23 mouse cellular contexts compared by ENCODE assay signal in the genomic region with DNA sequence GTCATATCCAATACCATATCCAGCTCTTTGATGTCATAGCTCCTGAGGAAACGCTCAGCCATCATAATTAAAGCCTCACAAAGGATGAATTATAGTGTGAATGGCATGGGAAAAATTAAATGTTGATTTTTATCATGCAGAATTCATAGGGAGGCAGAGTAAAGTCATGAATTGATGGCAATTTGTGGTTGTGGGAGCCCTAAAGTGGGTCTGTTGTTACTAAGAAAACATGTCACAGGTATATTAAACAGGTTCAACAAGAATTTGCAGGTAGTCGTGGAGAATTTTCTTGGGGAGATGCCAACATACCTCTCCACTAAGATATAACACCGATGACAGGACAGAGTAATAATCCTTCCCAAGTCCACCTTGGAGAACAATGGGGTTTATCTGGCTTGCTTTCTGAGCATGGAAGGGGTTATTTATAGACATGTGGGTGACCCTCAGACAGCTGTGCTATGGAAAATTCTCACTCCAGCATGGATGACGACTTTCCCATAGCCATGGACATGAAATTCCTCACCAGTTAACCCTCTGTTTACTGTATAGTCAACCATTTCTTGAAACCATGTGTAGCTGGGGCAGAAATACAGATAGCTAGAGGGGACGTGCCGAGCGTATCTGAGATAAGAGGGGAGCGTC.
A peak's percentile ranks its signal among the peaks of the same experiment; 100 is the strongest.
DNase-seq lines count a peak whose midpoint lies in the region; ATAC-seq and TF ChIP-seq lines count a peak whose summit lies in the region.
"Had no signal": no experiment of that assay in that cellular context is flagged by ENCODE, and none has a peak within 500 bp of the region (broad histone marks: within the 10 kb centered on the region; RNA-seq: fewer than 3 reads in every experiment).

No protein-coding gene starts in this region.

- 66% methylated on average over 8 of the region's 8 CpGs for WGBS in embryonic facial prominence, embryonic 13.5 days
- WGBS in embryonic facial prominence, embryonic 10.5 days = 89% methylated on average over 8 of the region's 8 CpGs
- 32% methylated on average over 8 of the region's 8 CpGs for WGBS in heart, embryonic 13.5 days
- WGBS in heart, postnatal 0 days = 29% methylated on average over 8 of the region's 8 CpGs
- WGBS in lung, embryonic 14.5 days = 67% methylated on average over 8 of the region's 8 CpGs

- no peak for TF ChIP-seq CTCF in heart, postnatal 0 days (IDR thresholded peaks at IDR 0.05; ENCODE audit: low read depth)
- TF ChIP-seq CTCF in lung, embryonic 14.5 days (IDR thresholded peaks at IDR 0.05; ENCODE audit: low read depth) = no peak

- H3K4me1 ChIP-seq in embryonic facial prominence, embryonic 13.5 days = no peaks in the 10 kb centered on the region
- H3K4me1 ChIP-seq in embryonic facial prominence, embryonic 10.5 days = no peaks in the 10 kb centered on the region
- H3K4me1 ChIP-seq in heart, embryonic 13.5 days = peaks cover 14% of the 10 kb centered on the region
- peaks cover 13% of the 10 kb centered on the region for H3K4me1 ChIP-seq in heart, postnatal 0 days (ENCODE audit: control insufficient read depth, insufficient read depth)
- H3K4me1 ChIP-seq in lung, embryonic 14.5 days (ENCODE audit: insufficient read depth) = no peaks in the 10 kb centered on the region
- H3K4me1 ChIP-seq: embryonic facial prominence, embryonic 12.5 days; forebrain, embryonic 13.5 days had no signal

- no peak overlapping the region for H3K9ac ChIP-seq in embryonic facial prominence, embryonic 13.5 days
- no peak overlapping the region for H3K9ac ChIP-seq in heart, embryonic 13.5 days
- H3K9ac ChIP-seq in heart, postnatal 0 days (replicated peaks; ENCODE audit: low read depth, low read length) = no peak overlapping the region
- H3K9ac ChIP-seq in lung, embryonic 14.5 days = no peak overlapping the region
- H3K9ac ChIP-seq: embryonic facial prominence, embryonic 12.5 days; forebrain, embryonic 13.5 days; forebrain, postnatal 0 days had no signal

- DNase-seq in embryonic facial prominence, embryonic 10.5 days (ENCODE audit: low spot score) = no peak
- no peak for DNase-seq in heart, adult 18-20 months
- DNase-seq in heart, postnatal 0 days (ENCODE audit: low spot score) = peak; percentile 77
- no peak for DNase-seq in heart, adult 8-10 months (ENCODE audit: low spot score)
- DNase-seq in lung, embryonic 14.5 days = peak; percentile 35
- no peak for DNase-seq in lung, postnatal 25 days (ENCODE audit: low spot score)
- DNase-seq: adrenal gland, postnatal 10 days; B cell, adult 2 months; cerebellum, adult 11 months; cerebellum, adult 8-10 months; cerebellum, postnatal 14 days; embryo, embryonic 11 days; forebrain, postnatal 0 days; gastrocnemius, postnatal 14 days; kidney, adult 11 months; kidney, adult 9 months had no signal

- no peaks in the 10 kb centered on the region for H3K27me3 ChIP-seq in embryonic facial prominence, embryonic 13.5 days
- H3K27me3 ChIP-seq in embryonic facial prominence, embryonic 10.5 days (replicated peaks; ENCODE audit: low read depth, poor library complexity, severe bottlenecking) = no peaks in the 10 kb centered on the region
- H3K27me3 ChIP-seq in heart, embryonic 13.5 days (replicated peaks) = no peaks in the 10 kb centered on the region
- no peaks in the 10 kb centered on the region for H3K27me3 ChIP-seq in heart, postnatal 0 days (ENCODE audit: control insufficient read depth, insufficient read depth, low read length)
- no peaks in the 10 kb centered on the region for H3K27me3 ChIP-seq in lung, embryonic 14.5 days (ENCODE audit: insufficient read depth, low read length)
- H3K27me3 ChIP-seq: embryonic facial prominence, embryonic 12.5 days; forebrain, embryonic 13.5 days had no signal

- no peak overlapping the region for H3K4me2 ChIP-seq in embryonic facial prominence, embryonic 13.5 days
- H3K4me2 ChIP-seq in heart, embryonic 13.5 days = no peak overlapping the region
- no peak overlapping the region for H3K4me2 ChIP-seq in heart, postnatal 0 days (ENCODE audit: low read depth, low read length)
- H3K4me2 ChIP-seq in lung, embryonic 14.5 days = no peak overlapping the region
- H3K4me2 ChIP-seq: embryonic facial prominence, embryonic 12.5 days; forebrain, embryonic 13.5 days had no signal

- no peak for TF ChIP-seq EP300 in heart, postnatal 0 days (IDR thresholded peaks at IDR 0.05; ENCODE audit: low read depth)

- H3K36me3 ChIP-seq in embryonic facial prominence, embryonic 13.5 days = no peaks in the 10 kb centered on the region
- no peaks in the 10 kb centered on the region for H3K36me3 ChIP-seq in embryonic facial prominence, embryonic 10.5 days (replicated peaks)
- no peaks in the 10 kb centered on the region for H3K36me3 ChIP-seq in heart, embryonic 13.5 days
- H3K36me3 ChIP-seq in heart, postnatal 0 days (replicated peaks; ENCODE audit: control insufficient read depth, insufficient read depth, low read length) = no peaks in the 10 kb centered on the region
- H3K36me3 ChIP-seq in lung, embryonic 14.5 days (ENCODE audit: insufficient read depth) = no peaks in the 10 kb centered on the region
- H3K36me3 ChIP-seq: embryonic facial prominence, embryonic 12.5 days; G1E had no signal

- H3K9me3 ChIP-seq in embryonic facial prominence, embryonic 13.5 days = no peaks in the 10 kb centered on the region
- no peaks in the 10 kb centered on the region for H3K9me3 ChIP-seq in embryonic facial prominence, embryonic 10.5 days
- H3K9me3 ChIP-seq in heart, embryonic 13.5 days = no peaks in the 10 kb centered on the region
- no peaks in the 10 kb centered on the region for H3K9me3 ChIP-seq in heart, postnatal 0 days (replicated peaks; ENCODE audit: control insufficient read depth, low read length)
- no peaks in the 10 kb centered on the region for H3K9me3 ChIP-seq in lung, embryonic 14.5 days (ENCODE audit: low read depth, low read length)
- H3K9me3 ChIP-seq: embryonic facial prominence, embryonic 12.5 days; forebrain, embryonic 13.5 days had no signal

- ATAC-seq in embryonic facial prominence, embryonic 13.5 days (ENCODE audit: insufficient number of reproducible peaks, insufficient read depth, low FRiP score, low TSS enrichment, low read depth) = peak; percentile 26; the same call in 1 of the 2 replicates
- ATAC-seq in heart, embryonic 13.5 days (ENCODE audit: extremely low read depth, insufficient number of reproducible peaks, low FRiP score, low TSS enrichment) = no peak; the same call in 1 of the 2 replicates
- ATAC-seq in heart, postnatal 0 days (ENCODE audit: insufficient read depth, low read depth) = peak; percentile 92
- ATAC-seq in lung, embryonic 14.5 days (ENCODE audit: insufficient read depth) = no peak
- ATAC-seq: CD4-positive, CD25-positive, alpha-beta regulatory T cell, adult 4 months; forebrain, embryonic 13.5 days; forebrain, postnatal 0 days; hindbrain, embryonic 16.5 days had no signal

- H3K4me3 ChIP-seq in embryonic facial prominence, embryonic 13.5 days = no peak overlapping the region
- H3K4me3 ChIP-seq in embryonic facial prominence, embryonic 10.5 days = no peak overlapping the region
- H3K4me3 ChIP-seq in heart, embryonic 13.5 days = no peak overlapping the region
- H3K4me3 ChIP-seq in heart, postnatal 0 days (ENCODE audit: low read depth, low read length) = no peak overlapping the region
- no peak overlapping the region for H3K4me3 ChIP-seq in lung, embryonic 14.5 days (ENCODE audit: low read depth, low read length)
- H3K4me3 ChIP-seq: embryonic facial prominence, embryonic 12.5 days; forebrain, embryonic 13.5 days had no signal

- no peak overlapping the region for H3K27ac ChIP-seq in embryonic facial prominence, embryonic 13.5 days
- H3K27ac ChIP-seq in embryonic facial prominence, embryonic 10.5 days (replicated peaks) = no peak overlapping the region
- H3K27ac ChIP-seq in heart, embryonic 13.5 days (replicated peaks) = peak overlapping the region; percentile 83
- H3K27ac ChIP-seq in heart, postnatal 0 days (ENCODE audit: low read depth) = peak overlapping the region; percentile 62
- H3K27ac ChIP-seq in lung, embryonic 14.5 days (ENCODE audit: low read depth) = no peak overlapping the region
- H3K27ac ChIP-seq: embryonic facial prominence, embryonic 12.5 days; forebrain, embryonic 13.5 days had no signal

Comparison
In these comparisons a context has a peak if more than half of its experiments do, and no peak if none do; other contexts are left out.
1. ATAC-seq: peak in embryonic facial prominence, embryonic 13.5 days (single experiment) and heart, postnatal 0 days (single experiment); none in heart, embryonic 13.5 days (single experiment) and lung, embryonic 14.5 days (single experiment).
2. DNase-seq: peak in heart, postnatal 0 days (single experiment) and lung, embryonic 14.5 days (single experiment); none in embryonic facial prominence, embryonic 10.5 days (single experiment), heart, adult 18-20 months (0 of 2), heart, adult 8-10 months (single experiment) and lung, postnatal 25 days (single experiment).
3. H3K27ac ChIP-seq: peak in heart, embryonic 13.5 days (single experiment) and heart, postnatal 0 days (single experiment); none in embryonic facial prominence, embryonic 13.5 days (single experiment), embryonic facial prominence, embryonic 10.5 days (single experiment) and lung, embryonic 14.5 days (single experiment).